Mouse (Mus musculus): Measurements from ENCODE around the gene Tex48.

Gene Tex48

DNA sequence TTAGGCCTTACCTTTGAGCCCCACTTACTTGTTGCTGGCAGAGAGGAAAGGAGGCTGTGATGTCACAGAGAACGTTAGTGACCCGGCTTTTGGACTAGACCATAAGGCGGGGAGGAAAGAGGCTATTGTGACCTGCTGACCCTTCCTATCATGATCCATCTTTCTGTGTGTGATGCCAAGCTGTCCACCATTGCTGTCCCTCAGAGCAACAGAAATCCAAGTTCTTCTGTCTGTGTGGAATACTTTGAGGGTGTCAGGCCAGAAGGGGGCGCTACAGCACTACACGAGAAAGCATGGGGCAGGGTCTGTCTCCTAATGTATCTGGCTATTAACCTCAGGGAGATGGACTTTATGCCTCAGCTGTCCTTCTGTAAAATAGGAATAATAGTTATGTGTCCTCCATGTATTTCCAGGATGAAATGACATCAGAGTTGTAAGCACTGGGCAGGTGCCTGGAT, at the start of gene Tex48:
Gene Tex48, minus strand, starts transcription at position 51 of the 458 bp plus-strand sequence.
- DNase-seq (ENCODE audit: low spot score in 2 of 2) = peak in 1 of 2 experiments; percentile 37

DNA sequence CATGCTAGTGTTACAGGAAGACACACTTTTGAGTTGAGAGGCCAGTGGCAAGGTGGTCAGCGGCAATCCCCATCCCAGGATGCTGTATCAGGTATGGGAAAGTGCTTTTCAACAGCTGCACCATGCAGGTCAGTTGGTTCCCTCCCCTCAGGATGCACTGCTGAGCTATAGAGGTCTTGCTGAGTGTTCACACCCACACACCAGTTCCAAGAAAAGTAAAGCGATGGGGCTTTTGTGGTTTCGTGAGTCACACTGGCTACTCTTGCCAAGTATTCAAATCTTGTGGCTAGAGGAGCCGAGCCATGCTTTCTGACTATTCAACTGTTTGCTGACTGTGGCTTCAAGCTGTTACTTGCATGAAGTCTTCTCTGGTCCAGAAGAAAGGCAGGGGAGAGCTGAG, 46.0 kb upstream of the Tex48 start:
- DNase-seq (ENCODE audit: low spot score in 2 of 2) = no peak

DNA sequence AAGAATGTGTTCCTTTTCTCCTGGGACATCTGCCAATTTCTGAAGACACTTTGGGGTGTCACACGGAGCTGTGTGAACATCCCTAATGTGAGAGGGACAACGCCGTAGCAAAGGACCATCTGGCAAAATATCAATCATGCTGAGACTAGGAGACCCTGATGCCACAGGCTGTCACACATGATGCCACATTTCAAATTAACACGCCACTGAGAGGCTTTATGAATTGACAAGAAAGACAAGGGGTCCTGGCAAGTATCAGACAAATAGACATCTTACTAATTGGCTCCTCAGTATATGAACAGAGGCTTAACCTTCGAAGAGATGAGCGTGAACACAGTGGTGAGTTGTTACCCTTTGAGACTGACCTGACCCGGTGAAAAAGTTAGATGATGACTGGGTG, 43.5 kb upstream of the Tex48 start:
- no peak for DNase-seq (ENCODE audit: low spot score in 2 of 2)

DNA sequence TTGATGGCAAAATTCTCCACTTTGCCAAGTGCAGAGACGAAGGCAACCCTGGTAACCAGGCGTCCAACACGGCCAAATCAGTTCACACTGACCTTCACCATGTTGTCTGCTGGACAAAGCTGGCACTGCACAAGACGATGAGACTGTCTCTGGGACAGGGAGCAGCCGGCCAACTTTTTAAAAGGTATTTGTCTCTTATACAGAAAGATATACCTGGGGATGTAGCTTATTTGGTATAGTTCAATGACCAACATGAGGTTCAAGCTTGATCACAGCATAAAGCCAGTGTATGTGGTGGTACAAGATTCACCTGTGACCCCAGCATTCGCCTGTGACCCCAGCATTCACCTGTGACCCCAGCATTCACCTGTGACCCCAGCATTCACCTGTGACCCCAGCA, 41.1 kb upstream of the Tex48 start, which contains the start of gene Gm11214:
Gene Gm11214, minus strand, starts transcription at position 101 of the 400 bp plus-strand sequence.
- no peak for DNase-seq (ENCODE audit: low spot score in 2 of 2)

DNA sequence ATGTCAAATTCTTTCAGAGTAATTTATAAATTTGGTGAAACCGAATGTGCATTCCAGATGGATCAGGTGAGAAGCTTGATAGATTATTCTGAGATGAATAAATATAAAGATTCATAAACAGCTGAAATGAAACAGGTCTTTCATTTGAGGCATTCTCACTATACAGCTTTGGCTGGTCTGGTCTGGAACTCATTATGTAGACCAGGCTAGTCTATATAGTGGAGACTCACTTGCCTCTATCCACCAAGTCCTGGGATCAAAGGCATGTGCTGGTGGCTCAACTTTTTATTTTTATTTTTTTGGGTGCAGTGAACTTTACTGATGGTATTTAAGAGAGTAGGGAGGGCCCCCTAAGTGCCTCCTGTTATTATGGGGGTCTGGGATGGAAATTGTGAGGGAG, 39.6 kb upstream of the Tex48 start:
- no peak for DNase-seq (ENCODE audit: low spot score in 2 of 2)

DNA sequence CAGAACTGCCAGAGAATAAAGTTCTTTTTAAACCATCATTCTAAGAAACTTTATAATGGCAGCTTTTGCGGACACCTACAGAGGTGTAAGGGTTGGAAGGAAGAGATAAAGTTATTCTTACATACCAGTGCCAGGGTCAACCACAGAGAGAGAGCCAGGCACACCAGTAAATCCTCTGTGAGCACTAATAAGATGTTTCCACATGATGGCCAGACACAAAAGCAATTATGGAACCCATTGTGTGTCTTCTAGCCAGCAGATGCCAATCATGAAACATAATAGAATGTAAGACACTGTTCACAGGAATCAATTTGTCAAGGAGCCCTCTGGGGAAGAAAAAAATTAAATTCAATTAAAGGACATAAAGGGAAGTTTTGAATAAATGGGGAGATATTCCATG, 39.2 kb upstream of the Tex48 start:
- no peak for DNase-seq (ENCODE audit: low spot score in 2 of 2)

DNA sequence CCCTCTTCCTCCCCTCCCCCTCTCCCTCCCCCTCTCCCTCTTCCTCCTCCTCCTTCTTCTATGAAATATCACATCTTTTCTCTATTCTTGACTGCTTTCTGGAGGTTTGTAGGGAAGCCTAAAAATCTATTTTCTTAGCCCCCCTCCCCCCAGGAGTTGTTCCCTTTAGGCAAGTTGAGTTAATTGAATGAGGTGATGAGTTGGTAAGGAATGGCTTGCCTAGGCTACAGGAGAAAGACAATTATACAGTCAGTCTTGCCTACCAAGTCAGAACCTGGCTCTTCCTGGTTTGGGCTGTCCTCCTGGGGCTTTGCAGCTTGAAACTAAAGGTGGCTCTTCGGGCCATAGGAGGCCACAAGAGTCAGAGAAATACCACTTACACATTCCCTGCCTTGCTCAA, 37.5 kb upstream of the Tex48 start:
- DNase-seq (ENCODE audit: low spot score in 2 of 2) = no peak

DNA sequence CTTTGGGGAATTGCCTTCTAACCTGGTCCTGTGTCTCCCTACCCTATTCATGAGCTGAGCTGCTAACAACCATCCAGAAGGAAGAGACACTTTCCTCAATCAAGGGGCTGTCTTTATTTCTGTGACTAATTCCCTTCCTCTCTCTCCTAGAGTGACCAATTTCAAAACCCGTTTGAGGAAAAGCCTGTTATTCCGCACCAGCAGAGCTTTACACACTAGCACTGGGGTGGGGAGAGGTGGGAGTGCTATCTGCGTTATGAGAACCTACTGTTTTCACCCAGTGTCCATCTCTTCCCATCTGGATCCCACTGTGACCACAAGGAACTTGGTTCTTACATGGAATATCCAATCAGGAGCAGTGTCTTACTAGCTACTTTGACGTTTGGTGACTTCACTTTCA, 36.9 kb upstream of the Tex48 start:
- no peak for DNase-seq (ENCODE audit: low spot score in 2 of 2)

DNA sequence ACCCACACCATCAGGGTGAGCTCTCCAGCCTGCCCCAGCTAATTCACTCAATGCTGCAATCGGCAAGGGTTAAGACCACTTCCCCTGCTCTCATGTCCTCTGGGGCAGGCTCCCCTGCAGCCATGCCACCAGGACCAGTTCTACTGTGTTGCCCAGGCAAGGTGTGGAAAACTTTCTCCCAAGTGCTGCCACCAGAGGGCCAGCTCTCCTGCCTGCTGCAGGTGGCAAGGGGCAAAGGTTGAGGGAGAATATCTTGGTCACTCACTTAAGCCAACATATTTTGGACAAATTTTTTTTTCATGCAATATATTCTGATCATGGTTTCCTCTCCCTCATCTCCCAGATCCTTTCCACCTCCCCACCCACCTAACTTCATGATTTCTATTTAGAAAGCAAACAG, 32.2 kb upstream of the Tex48 start:
- no peak for DNase-seq (ENCODE audit: low spot score in 2 of 2)

DNA sequence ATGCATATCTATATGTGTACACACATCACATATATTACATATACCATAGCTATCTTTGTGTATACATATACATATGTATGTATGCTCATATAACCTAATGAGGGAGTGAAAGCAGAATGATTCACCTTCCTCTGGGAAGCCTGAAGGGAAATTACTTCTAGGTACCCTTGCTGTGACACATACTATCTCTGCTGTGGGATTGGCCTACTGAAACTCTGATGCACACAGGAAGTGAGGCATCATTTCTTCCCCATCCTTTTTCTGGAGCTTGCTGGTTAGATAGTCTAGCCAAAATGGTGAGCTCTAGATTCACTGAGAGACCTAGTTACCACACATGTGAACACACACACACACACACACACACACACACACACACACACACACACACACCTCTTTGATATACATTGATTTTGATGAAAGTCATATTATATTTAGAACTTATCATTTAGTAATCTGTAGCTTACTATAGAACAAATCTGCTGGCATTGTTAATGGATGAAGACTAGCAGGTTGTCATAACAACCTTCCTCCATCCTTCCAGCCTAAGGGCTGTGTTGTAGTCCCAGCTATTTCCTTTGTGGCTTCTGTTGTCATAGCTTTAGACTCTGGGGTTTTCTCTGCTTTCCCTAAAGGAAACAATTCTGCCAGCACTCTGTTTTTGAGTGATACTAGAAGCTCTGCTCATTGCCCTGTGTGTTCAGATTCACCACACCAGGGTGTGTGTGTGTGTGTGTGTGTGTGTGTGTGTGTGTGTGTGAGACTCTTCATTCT, 21.9 kb upstream of the Tex48 start:
- DNase-seq (ENCODE audit: low spot score in 2 of 2) = no peak

DNA sequence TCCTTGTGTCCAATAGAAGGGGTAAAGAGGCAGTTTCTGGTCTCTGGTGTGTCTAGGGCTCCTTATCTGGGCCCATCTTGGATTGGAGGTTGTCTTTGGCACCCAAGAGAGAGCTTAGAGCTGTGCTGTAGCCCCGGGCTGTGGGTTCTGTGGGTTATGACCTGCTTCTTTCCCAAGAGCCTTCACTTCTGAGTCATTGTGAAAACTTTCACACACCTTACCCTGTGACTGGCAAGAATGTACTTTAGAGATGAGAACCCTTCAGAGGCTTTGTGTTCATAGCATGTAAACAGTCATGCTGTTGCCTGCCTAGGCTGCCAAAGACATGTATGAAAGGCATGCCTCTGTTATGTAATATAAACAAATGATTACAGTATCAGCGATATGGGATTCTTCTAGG, 17.6 kb upstream of the Tex48 start:
- DNase-seq (ENCODE audit: low spot score in 2 of 2) = no peak

DNA sequence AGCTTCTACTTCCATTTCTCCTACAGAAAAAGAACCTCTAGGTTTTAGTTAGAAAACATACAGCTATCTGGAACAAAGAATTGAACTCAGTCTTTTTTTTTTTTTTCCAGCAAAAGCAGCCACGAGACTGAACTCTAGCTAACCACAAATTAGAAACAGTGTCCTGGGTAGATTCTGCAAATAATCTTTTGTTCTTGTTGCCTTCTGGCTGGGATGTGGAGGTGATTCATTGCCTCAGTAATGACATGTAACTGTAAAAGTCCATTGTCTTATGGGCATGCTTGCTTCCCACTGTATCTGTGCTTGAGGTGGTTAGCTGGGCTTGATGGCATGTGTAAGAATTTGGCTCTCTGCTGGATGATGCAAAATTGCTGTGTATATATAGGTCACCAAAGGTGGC, 16.4 kb upstream of the Tex48 start:
- DNase-seq (ENCODE audit: low spot score in 2 of 2) = no peak

DNA sequence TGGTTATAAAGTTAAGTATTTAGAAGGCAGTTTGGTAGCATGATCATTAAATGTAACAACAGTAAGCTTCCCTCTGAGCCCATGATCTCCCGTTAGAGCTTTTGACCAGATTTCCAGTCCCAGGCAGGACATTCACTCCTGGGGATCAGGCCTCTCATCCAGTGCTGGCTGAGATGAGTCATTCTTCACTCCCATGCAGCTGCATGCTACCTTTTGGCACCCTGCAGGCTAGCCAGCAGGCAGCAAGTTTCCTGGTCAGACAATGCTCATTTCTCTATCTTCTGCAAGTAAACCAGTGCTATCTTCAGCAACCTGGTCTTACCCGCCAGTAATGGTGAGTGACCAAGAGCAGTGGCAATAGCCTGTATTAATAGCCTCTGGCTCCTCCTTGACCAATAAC, 11.0 kb upstream of the Tex48 start:
- DNase-seq (ENCODE audit: low spot score in 2 of 2) = no peak

DNA sequence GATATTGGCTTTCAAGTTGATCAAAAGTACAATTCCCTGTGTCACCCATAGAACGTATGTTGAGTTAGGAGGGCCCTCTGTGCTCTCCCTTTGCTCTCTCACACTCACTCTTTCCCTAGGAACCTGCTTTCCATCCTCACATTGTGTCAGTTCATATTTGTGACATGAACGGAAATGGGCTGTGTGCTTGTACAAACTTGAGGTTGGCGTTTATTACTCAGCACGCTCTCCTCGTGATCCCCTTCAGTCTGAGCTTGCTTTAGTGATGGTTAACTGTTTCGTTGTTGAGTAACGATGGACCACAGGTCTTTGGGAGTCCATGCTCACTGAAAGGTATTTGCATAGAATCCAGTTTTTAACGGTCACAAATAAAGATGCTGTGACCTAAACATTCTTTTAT, 4.9 kb upstream of the Tex48 start:
- DNase-seq (ENCODE audit: low spot score in 2 of 2) = no peak

DNA sequence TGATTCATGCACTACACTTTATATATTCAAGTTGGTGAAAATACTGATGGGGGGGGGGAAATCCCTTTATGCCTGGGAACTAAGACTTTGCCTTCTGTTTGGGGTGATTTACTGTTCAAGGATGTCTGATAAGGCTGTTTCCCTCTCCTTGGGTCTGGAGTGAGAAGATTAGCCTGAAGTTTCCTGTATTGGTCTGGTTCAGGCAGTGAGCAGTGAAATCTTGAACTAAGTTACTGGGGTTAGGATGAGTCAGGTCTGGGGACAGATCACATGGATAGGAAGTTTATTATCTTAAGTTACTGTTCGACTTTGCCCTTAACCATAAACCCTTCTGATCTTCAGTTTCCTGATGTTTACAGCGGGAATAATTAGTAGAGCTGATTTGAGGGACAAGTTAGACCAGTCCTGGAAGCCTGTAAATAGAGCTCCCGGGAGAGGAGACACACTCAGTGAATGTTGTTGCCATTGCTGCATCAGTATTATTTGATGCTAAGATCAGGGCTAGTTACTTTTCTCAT, 3.4 kb upstream of the Tex48 start:
- no peak for DNase-seq (ENCODE audit: low spot score in 2 of 2)

DNA sequence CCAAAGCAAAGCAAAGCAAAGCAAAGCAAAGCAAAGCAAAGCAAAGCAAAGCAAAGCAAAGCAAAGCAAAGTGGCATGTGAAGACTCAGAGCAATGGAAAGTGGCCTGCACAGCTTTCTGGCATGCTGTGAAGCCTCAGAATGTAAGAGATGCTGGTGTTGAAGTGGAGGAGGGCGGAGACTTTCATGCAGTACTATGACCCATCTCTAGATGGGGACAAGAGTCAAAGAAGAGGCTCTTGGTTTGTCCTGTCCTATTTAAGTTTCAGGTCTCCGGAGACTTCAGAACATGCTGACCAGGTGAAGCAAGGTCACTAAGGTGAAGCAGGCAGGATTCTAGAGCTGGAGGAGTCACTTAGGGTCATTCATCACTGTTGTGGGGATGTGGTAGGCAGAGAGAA, 367 bp downstream of the Tex48 start:
- DNase-seq (ENCODE audit: low spot score in 2 of 2) = no peak

DNA sequence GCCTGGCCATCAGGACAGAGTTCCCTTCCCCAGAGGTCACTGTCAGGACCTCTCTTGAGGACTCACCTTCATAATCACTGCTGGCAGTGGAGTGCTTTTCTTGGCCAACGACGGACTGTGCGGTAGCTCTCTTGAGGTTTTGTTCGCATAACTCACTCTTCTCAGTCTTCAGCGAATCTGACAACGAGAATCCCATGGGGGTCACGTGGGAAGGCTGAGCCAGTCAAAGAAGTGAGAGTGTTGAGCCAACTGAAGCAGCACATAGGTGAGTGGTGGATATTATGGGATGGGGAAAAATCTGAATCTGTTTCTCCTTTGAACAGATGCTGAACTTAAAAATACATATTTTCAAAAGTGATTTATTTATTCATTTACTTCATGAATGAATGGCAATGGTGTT, 13.8 kb downstream of the Tex48 start:
- DNase-seq (ENCODE audit: low spot score in 2 of 2) = no peak

DNA sequence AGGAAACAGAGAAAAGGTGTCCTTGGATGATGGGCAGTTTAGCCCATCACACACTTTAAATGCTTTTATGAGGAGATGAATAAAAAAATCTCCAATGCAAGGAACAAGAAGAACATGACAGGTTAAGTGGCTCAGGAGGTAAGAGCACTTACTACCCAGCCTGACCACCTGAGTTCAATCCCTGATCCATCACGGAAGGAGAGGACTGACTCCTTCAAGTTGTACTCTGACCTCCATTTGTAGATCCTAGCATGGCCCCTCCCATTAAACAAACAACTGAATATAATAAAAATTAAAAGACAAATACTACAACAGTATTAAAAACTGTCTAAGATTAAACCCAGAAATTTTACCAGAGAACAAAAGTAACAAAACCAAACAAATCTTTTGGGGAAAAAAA, 16.3 kb downstream of the Tex48 start:
- no peak for DNase-seq (ENCODE audit: low spot score in 2 of 2)

DNA sequence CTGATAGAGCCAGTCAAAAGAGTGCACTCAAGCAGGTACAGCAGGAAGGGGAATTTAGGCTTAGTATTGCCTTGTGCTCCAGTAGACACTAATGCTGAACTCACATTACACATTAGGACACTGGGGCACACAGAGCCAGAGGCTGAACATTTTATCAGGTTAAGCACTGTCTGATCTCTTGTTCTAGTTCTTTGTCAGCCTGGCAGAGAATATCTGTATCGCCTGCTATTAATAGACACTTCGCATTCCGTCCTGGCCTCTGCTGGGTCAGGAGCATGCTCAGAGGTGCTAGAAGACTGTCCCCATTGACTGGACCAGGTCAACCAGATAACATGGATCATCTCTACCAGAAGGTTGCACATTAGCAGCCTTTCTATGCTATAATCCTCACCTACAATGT, 16.7 kb downstream of the Tex48 start:
- DNase-seq (ENCODE audit: low spot score in 2 of 2) = no peak

DNA sequence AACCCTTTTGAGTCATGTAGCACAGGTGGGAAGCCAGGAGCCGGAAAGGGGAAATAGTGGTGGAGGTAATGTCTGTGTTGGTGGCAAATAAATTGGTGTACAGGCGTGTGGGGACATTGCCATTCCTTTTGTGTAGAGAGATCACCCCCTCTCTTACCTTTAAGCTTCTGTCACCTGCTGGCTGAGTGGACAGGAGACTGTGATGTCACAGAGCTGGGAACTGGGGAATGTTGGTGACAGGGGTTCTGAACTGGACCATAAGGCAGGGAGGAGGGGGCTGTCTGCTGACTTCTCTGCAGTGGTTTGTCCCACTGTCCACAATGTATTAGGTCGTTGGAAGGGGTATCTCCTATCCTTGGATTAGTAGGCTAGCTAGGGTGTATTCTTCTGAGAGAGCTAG, 17.3 kb downstream of the Tex48 start, which contains the start of gene Gm11213:
Gene Gm11213, minus strand, starts transcription at position 317 of the 400 bp plus-strand sequence.
- no peak for DNase-seq (ENCODE audit: low spot score in 2 of 2)

DNA sequence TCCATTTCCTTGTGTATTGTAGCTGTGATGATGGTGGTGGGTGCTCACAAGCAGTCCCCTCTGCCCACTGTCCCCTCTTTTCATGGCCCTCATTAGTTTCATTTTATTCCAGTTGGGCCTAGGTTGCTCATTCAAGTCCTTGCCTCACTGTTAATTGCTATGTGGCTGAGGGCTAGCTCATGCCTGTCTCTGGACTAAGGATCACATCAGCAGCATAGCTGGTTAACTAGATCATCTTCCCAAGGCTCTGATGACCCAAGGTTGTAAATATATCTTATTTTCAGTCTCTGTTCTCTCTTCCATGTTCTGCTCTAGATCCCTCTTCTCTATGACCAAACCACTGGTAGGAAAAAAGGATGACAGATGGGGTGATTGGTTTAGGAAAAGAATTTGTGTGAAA, 21.0 kb downstream of the Tex48 start:
- DNase-seq (ENCODE audit: low spot score in 2 of 2) = no peak

DNA sequence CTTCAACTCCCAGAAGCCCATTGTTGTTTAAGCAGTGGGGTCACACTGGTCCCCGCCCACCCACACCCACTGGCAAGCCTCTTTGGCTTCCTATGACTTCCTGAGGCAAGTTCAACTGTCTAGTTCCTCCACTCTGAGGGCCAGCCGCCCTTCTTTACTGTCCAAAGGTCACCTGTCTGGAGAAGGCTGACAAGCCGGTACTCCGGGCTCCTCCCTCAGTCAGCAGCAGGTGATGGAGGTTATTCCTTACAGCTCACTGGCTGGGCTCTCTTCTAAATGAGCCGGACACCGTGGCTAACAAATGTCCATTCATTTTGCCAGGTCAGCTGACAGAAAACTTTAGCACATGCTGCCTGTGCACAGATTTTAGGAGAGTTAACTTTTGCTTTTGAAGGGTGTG, 21.4 kb downstream of the Tex48 start:
- no peak for DNase-seq (ENCODE audit: low spot score in 2 of 2)

DNA sequence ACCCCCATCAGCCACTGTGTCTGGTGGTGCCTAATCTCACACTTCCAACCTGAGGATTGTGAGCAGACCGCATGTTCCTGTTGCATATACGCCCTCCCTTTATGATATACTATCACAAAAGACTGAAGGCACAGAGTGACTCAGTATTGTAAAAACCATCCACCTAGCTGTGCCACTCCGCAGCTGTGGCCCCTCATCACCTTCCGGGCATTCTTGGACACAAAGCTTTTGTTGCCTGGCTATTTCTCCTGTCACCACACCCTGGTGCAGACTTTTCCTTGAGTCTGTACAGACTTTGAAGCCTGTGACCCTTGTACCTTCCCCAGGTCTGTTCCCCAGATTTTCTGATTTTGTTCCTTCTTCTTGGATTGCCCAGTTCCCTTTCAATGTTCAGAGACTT, 26.2 kb downstream of the Tex48 start:
- DNase-seq (ENCODE audit: low spot score in 2 of 2) = no peak

DNA sequence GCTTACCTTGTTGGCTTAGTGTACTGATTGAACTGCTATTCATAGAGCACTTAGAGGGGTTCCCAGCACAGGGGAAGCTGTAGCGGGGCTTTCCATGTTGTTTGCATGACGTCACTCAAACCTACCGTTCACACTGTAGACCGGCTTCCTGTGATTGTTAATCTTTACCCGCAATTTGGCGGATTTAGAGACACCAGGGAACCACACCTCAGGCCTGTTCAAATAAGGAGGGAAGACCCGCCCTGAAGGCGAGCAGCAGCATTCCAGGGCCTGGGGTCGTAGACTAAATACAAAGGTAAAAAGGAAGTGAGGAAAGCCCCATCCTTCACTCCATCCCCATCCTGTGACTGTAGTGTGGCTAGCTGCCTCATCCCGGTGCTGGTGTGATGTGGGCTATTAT, 27.0 kb downstream of the Tex48 start:
- DNase-seq (ENCODE audit: low spot score in 2 of 2) = no peak
